Mouse (Mus musculus): ENCODE measurements around the gene Mtap. TPM values are rescaled to one million over a fixed set of nuclear protein-coding genes. Genes with fewer than 3 reads are reported as not detected.

Gene Mtap
- polyA plus RNA-seq, 1 experiment: 1.8 TPM

GRCm38 (mm10) chr4:89102283-89102682, 34.6 kb upstream of the Mtap start:
- Histone ChIP-seq H3K4me1 (ENCODE audit: control insufficient read depth, insufficient read depth, low read length) (no peaks in the 10 kb centered on the region), H3K27ac (ENCODE audit: control insufficient read depth, insufficient read depth, low read depth, low read length) (no peak overlapping the region), H3K4me3 (ENCODE audit: control insufficient read depth, low read depth, low read length) (no peak overlapping the region), H3K36me3 (ENCODE audit: control insufficient read depth, insufficient read depth, low read length) (no peaks in the 10 kb centered on the region), H3K27me3 (ENCODE audit: control insufficient read depth, insufficient read depth, low read length) (no peaks in the 10 kb centered on the region)
- no peak for TF ChIP-seq CTCF (IDR thresholded peaks at IDR 0.05; ENCODE audit: control insufficient read depth, insufficient read depth, insufficient replicate concordance, low read depth, low read length)
- TF ChIP-seq POLR2A (IDR thresholded peaks at IDR 0.05; ENCODE audit: control insufficient read depth, low read depth, low read length): no peak

- no peak for TF ChIP-seq CTCF (IDR thresholded peaks at IDR 0.05; ENCODE audit: control insufficient read depth, insufficient read depth, insufficient replicate concordance, low read depth, low read length)
- TF ChIP-seq POLR2A (IDR thresholded peaks at IDR 0.05; ENCODE audit: control insufficient read depth, low read depth, low read length): no peak
- Histone ChIP-seq H3K27ac (ENCODE audit: control insufficient read depth, insufficient read depth, low read depth, low read length) (no peak overlapping the region), H3K4me3 (ENCODE audit: control insufficient read depth, low read depth, low read length) (no peak overlapping the region), H3K27me3 (ENCODE audit: control insufficient read depth, insufficient read depth, low read length) (no peaks in the 10 kb centered on the region), H3K36me3 (ENCODE audit: control insufficient read depth, insufficient read depth, low read length) (no peaks in the 10 kb centered on the region), H3K4me1 (ENCODE audit: control insufficient read depth, insufficient read depth, low read length) (no peaks in the 10 kb centered on the region)
Measured at GRCm38 (mm10) chr4:89105486-89105885, 31.4 kb upstream of the Mtap start.

GRCm38 (mm10) chr4:89106505-89106904, 30.4 kb upstream of the Mtap start:
- H3K27me3 ChIP-seq (ENCODE audit: control insufficient read depth, insufficient read depth, low read length): no peaks in the 10 kb centered on the region
- no peaks in the 10 kb centered on the region for H3K36me3 ChIP-seq (ENCODE audit: control insufficient read depth, insufficient read depth, low read length)
- H3K4me3 ChIP-seq (ENCODE audit: control insufficient read depth, low read depth, low read length): no peak overlapping the region
- H3K27ac ChIP-seq (ENCODE audit: control insufficient read depth, insufficient read depth, low read depth, low read length): no peak overlapping the region
- no peaks in the 10 kb centered on the region for H3K4me1 ChIP-seq (ENCODE audit: control insufficient read depth, insufficient read depth, low read length)
- TF ChIP-seq POLR2A (IDR thresholded peaks at IDR 0.05; ENCODE audit: control insufficient read depth, low read depth, low read length) (no peak), CTCF (IDR thresholded peaks at IDR 0.05; ENCODE audit: control insufficient read depth, insufficient read depth, insufficient replicate concordance, low read depth, low read length) (no peak)

- Histone ChIP-seq H3K36me3 (ENCODE audit: control insufficient read depth, insufficient read depth, low read length) (no peaks in the 10 kb centered on the region), H3K27ac (ENCODE audit: control insufficient read depth, insufficient read depth, low read depth, low read length) (no peak overlapping the region), H3K4me3 (ENCODE audit: control insufficient read depth, low read depth, low read length) (no peak overlapping the region), H3K4me1 (ENCODE audit: control insufficient read depth, insufficient read depth, low read length) (no peaks in the 10 kb centered on the region), H3K27me3 (ENCODE audit: control insufficient read depth, insufficient read depth, low read length) (no peaks in the 10 kb centered on the region)
- TF ChIP-seq CTCF (IDR thresholded peaks at IDR 0.05; ENCODE audit: control insufficient read depth, insufficient read depth, insufficient replicate concordance, low read depth, low read length): no peak
- TF ChIP-seq POLR2A (IDR thresholded peaks at IDR 0.05; ENCODE audit: control insufficient read depth, low read depth, low read length): no peak
Measured at GRCm38 (mm10) chr4:89112168-89112710, 24.7 kb upstream of the Mtap start.

GRCm38 (mm10) chr4:89112782-89113181, 24.1 kb upstream of the Mtap start:
- no peaks in the 10 kb centered on the region for H3K4me1 ChIP-seq (ENCODE audit: control insufficient read depth, insufficient read depth, low read length)
- no peak overlapping the region for H3K4me3 ChIP-seq (ENCODE audit: control insufficient read depth, low read depth, low read length)
- no peaks in the 10 kb centered on the region for H3K36me3 ChIP-seq (ENCODE audit: control insufficient read depth, insufficient read depth, low read length)
- H3K27me3 ChIP-seq (ENCODE audit: control insufficient read depth, insufficient read depth, low read length): no peaks in the 10 kb centered on the region
- TF ChIP-seq POLR2A (IDR thresholded peaks at IDR 0.05; ENCODE audit: control insufficient read depth, low read depth, low read length): no peak
- TF ChIP-seq CTCF (IDR thresholded peaks at IDR 0.05; ENCODE audit: control insufficient read depth, insufficient read depth, insufficient replicate concordance, low read depth, low read length): no peak
- H3K27ac ChIP-seq (ENCODE audit: control insufficient read depth, insufficient read depth, low read depth, low read length): no peak overlapping the region

- TF ChIP-seq POLR2A (IDR thresholded peaks at IDR 0.05; ENCODE audit: control insufficient read depth, low read depth, low read length) (no peak), CTCF (IDR thresholded peaks at IDR 0.05; ENCODE audit: control insufficient read depth, insufficient read depth, insufficient replicate concordance, low read depth, low read length) (no peak)
- Histone ChIP-seq H3K36me3 (ENCODE audit: control insufficient read depth, insufficient read depth, low read length) (no peaks in the 10 kb centered on the region), H3K4me1 (ENCODE audit: control insufficient read depth, insufficient read depth, low read length) (no peaks in the 10 kb centered on the region), H3K4me3 (ENCODE audit: control insufficient read depth, low read depth, low read length) (no peak overlapping the region), H3K27me3 (ENCODE audit: control insufficient read depth, insufficient read depth, low read length) (no peaks in the 10 kb centered on the region), H3K27ac (ENCODE audit: control insufficient read depth, insufficient read depth, low read depth, low read length) (no peak overlapping the region)
Measured at GRCm38 (mm10) chr4:89116006-89116405, 20.9 kb upstream of the Mtap start.

- TF ChIP-seq POLR2A (IDR thresholded peaks at IDR 0.05; ENCODE audit: control insufficient read depth, low read depth, low read length) (no peak), CTCF (IDR thresholded peaks at IDR 0.05; ENCODE audit: control insufficient read depth, insufficient read depth, insufficient replicate concordance, low read depth, low read length) (no peak)
- Histone ChIP-seq H3K4me1 (ENCODE audit: control insufficient read depth, insufficient read depth, low read length) (no peaks in the 10 kb centered on the region), H3K27me3 (ENCODE audit: control insufficient read depth, insufficient read depth, low read length) (no peaks in the 10 kb centered on the region), H3K4me3 (ENCODE audit: control insufficient read depth, low read depth, low read length) (no peak overlapping the region), H3K27ac (ENCODE audit: control insufficient read depth, insufficient read depth, low read depth, low read length) (no peak overlapping the region), H3K36me3 (ENCODE audit: control insufficient read depth, insufficient read depth, low read length) (no peaks in the 10 kb centered on the region)
Measured at GRCm38 (mm10) chr4:89119900-89120299, 17.0 kb upstream of the Mtap start.

GRCm38 (mm10) chr4:89120353-89120752, 16.6 kb upstream of the Mtap start:
- TF ChIP-seq CTCF (IDR thresholded peaks at IDR 0.05; ENCODE audit: control insufficient read depth, insufficient read depth, insufficient replicate concordance, low read depth, low read length) (no peak), POLR2A (IDR thresholded peaks at IDR 0.05; ENCODE audit: control insufficient read depth, low read depth, low read length) (no peak)
- H3K36me3 ChIP-seq (ENCODE audit: control insufficient read depth, insufficient read depth, low read length): no peaks in the 10 kb centered on the region
- no peaks in the 10 kb centered on the region for H3K27me3 ChIP-seq (ENCODE audit: control insufficient read depth, insufficient read depth, low read length)
- H3K27ac ChIP-seq (ENCODE audit: control insufficient read depth, insufficient read depth, low read depth, low read length): no peak overlapping the region
- no peaks in the 10 kb centered on the region for H3K4me1 ChIP-seq (ENCODE audit: control insufficient read depth, insufficient read depth, low read length)
- H3K4me3 ChIP-seq (ENCODE audit: control insufficient read depth, low read depth, low read length): no peak overlapping the region
